Mouse (Mus musculus) ES-Bruce4 (cell line): ENCODE measurements around the gene Maml3.

Source experiments
- CTCF ChIP-seq: IDR thresholded peaks from one replicate; pipeline ENCODE4 v1.8.1; 2011; ENCODE audit warnings: low read depth, low read length
- EP300 ChIP-seq: IDR thresholded peaks from 2 replicates; pipeline ENCODE4 v1.6.1; 2011; ENCODE audit warnings: low read depth, low read length; ENCODE audit not compliant: insufficient read depth
- POLR2A ChIP-seq: IDR thresholded peaks from one replicate; pipeline ENCODE4 v1.8.1; 2011; ENCODE audit warnings: low read length; ENCODE audit not compliant: insufficient read depth

DNA sequence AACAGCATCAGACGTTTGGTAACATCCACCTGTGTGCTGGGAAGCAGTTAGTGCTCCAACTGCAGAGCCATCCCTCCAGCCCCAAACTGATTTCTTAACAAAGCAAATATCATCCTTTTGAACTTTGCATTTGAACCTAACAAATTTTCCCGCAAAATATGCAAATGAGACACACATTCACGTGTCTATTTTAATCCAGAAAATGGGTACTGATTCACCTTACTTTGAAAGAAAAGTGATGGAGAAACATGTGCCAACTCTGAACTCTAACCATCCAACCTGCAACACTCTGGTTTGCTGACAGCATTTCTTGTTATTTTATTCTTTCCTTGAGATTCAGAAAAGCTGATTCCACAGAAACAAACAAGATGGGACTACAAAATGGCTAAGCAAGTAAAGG lies 36.0 kb downstream of the Maml3 start:
- no peak for TF ChIP-seq CTCF
- TF ChIP-seq POLR2A: no peak
- TF ChIP-seq EP300: no peak
